Mouse (Mus musculus) kidney, postnatal 0 days (tissue): ENCODE results near the gene Pdzrn3. TPM values are rescaled to one million over a fixed set of nuclear protein-coding genes. Genes with fewer than 3 reads are reported as not detected.

Source experiments
- ATAC-seq: fragments of 200-750 bp; cut with Nextera tagmentation; replicated peaks from 2 replicates; pipeline ENCODE4 v1.8.0; 2017; ENCODE audit warnings: low read depth, moderate number of reproducible peaks, moderate TSS enrichment, moderate library complexity; ENCODE audit not compliant: low FRiP score
- DNase-seq: peaks from one replicate; pipeline ENCODE4 v3.0.0-alpha.2; 2016; ENCODE audit warnings: low spot score
- H3K27ac ChIP-seq: fragments of 300-500 bp; sonication (generic); 2 replicates; pipeline ENCODE4 v1.5.1; 2014; ENCODE audit warnings: mild to moderate bottlenecking
- H3K27me3 ChIP-seq: fragments of 300-500 bp; sonication (generic); 2 replicates; pipeline ENCODE4 v1.6.1; 2014; ENCODE audit warnings: low read length, mixed read lengths; ENCODE audit not compliant: insufficient read depth
- H3K36me3 ChIP-seq: fragments of 300-500 bp; sonication (generic); 2 replicates; pipeline ENCODE4 v1.6.1; 2014; ENCODE audit warnings: low read length, mixed read lengths; ENCODE audit not compliant: insufficient read depth
- H3K4me1 ChIP-seq: fragments of 300-500 bp; sonication (generic); replicated peaks from 2 replicates; pipeline ENCODE4 v1.6.1; 2014; ENCODE audit warnings: antibody characterized with exemption, low read length, mixed read lengths; ENCODE audit not compliant: insufficient read depth
- H3K4me2 ChIP-seq: fragments of 300-500 bp; sonication (generic); 2 replicates; pipeline ENCODE4 v1.6.1; 2014; ENCODE audit warnings: mild to moderate bottlenecking, low read length, moderate library complexity, mixed read lengths
- H3K4me3 ChIP-seq: fragments of 300-500 bp; sonication (generic); replicated peaks from 2 replicates; pipeline ENCODE4 v1.5.1; 2014; ENCODE audit warnings: low read depth, low read length
- H3K9ac ChIP-seq: fragments of 300-500 bp; sonication (generic); 2 replicates; pipeline ENCODE4 v1.6.1; 2014; ENCODE audit warnings: low read depth, low read length
- H3K9me3 ChIP-seq: fragments of 300-500 bp; sonication (generic); replicated peaks from 2 replicates; pipeline ENCODE4 v1.6.1; 2016; ENCODE audit warnings: low read length, inconsistent platforms, mixed read lengths
- CTCF ChIP-seq: IDR thresholded peaks from 2 replicates; pipeline ENCODE4 v1.5.1; 2016; ENCODE audit warnings: antibody characterized with exemption, low read depth, mild to moderate bottlenecking, moderate library complexity
- WGBS: fragments of 180-500 bp; shearing (Covaris S2); extraction: QIAGEN DNeasy Blood & Tissue Kit; methylation state at CpG from one replicate; pipeline ENCODE4 v1.1.7; 2014; 5-methylcytosine and 5-hydroxymethylcytosine counted together
- polyA plus RNA-seq: library from polyadenylated mRNA; unstranded; fragments of >200 nt; fragmentation: Nextera tagmentation; extraction: Ambion mirVana; gene quantifications from 2 replicates; pipeline ENCODE4 v1.2.1, GENCODE M21; 2015

Pdzrn3 gene
- polyA plus RNA-seq, 1 experiment from 2014 or later: 7.0 TPM

GRCm38 (mm10) chr6:101293036-101293572 lies 84.6 kb downstream of the Pdzrn3 start:
- Histone ChIP-seq H3K27ac (no peak overlapping the region), H3K9ac (no peak overlapping the region), H3K4me1 (no peaks in the 10 kb centered on the region; the same call in 1 of the 2 replicates), H3K36me3 (no peaks in the 10 kb centered on the region), H3K4me3 (no peak overlapping the region), H3K9me3 (no peaks in the 10 kb centered on the region), H3K27me3 (no peaks in the 10 kb centered on the region), H3K4me2 (no peak overlapping the region)
- no peak for TF ChIP-seq CTCF
- DNase-seq (no peak), ATAC-seq (no peak; the same call in 1 of the 2 replicates)
- 39% methylated on average over 12 of the region's 12 CpGs for WGBS

- no peaks in the 10 kb centered on the region for H3K27me3 ChIP-seq
- WGBS: 88% methylated on average over 2 of the region's 2 CpGs
- no peak for DNase-seq
- no peak overlapping the region for H3K27ac ChIP-seq
- ATAC-seq: no peak
- H3K9ac ChIP-seq: no peak overlapping the region
- no peak for TF ChIP-seq CTCF
- no peaks in the 10 kb centered on the region for H3K9me3 ChIP-seq
- H3K4me3 ChIP-seq: no peak overlapping the region
- H3K4me1 ChIP-seq: no peaks in the 10 kb centered on the region; the same call in 1 of the 2 replicates
- no peaks in the 10 kb centered on the region for H3K36me3 ChIP-seq
- H3K4me2 ChIP-seq: no peak overlapping the region
Measured at GRCm38 (mm10) chr6:101291944-101292343, 85.8 kb downstream of the Pdzrn3 start.

GRCm38 (mm10) chr6:101290160-101290559 lies 87.5 kb downstream of the Pdzrn3 start:
- H3K9me3 ChIP-seq: no peaks in the 10 kb centered on the region

GRCm38 (mm10) chr6:101289428-101289827 lies 88.3 kb downstream of the Pdzrn3 start:
- no peak overlapping the region for H3K9ac ChIP-seq
- H3K4me2 ChIP-seq: no peak overlapping the region
- DNase-seq (no peak), ATAC-seq (no peak)
- no peak overlapping the region for H3K27ac ChIP-seq
- no peak overlapping the region for H3K4me3 ChIP-seq
- H3K27me3 ChIP-seq: no peaks in the 10 kb centered on the region
- H3K9me3 ChIP-seq: no peaks in the 10 kb centered on the region
- no peak for TF ChIP-seq CTCF
- no peaks in the 10 kb centered on the region for H3K36me3 ChIP-seq
- 70% methylated on average over 4 of the region's 4 CpGs for WGBS
- H3K4me1 ChIP-seq: no peaks in the 10 kb centered on the region; the same call in 1 of the 2 replicates

More at GRCm38 (mm10) chr6:101290160-101290559, 87.5 kb downstream of the Pdzrn3 start:
- no peaks in the 10 kb centered on the region for H3K36me3 ChIP-seq
- H3K4me3 ChIP-seq: no peak overlapping the region
- no peak overlapping the region for H3K27ac ChIP-seq
- no peaks in the 10 kb centered on the region; the same call in 1 of the 2 replicates for H3K4me1 ChIP-seq
- DNase-seq (no peak), ATAC-seq (no peak)
- no peak for TF ChIP-seq CTCF
- 32% methylated on average over 2 of the region's 2 CpGs for WGBS
- H3K27me3 ChIP-seq: no peaks in the 10 kb centered on the region
- H3K9ac ChIP-seq: no peak overlapping the region
- H3K4me2 ChIP-seq: no peak overlapping the region

GRCm38 (mm10) chr6:101287566-101288173 lies 90.0 kb downstream of the Pdzrn3 start:
- Histone ChIP-seq H3K9me3 (no peaks in the 10 kb centered on the region), H3K9ac (no peak overlapping the region), H3K4me1 (no peaks in the 10 kb centered on the region; the same call in 1 of the 2 replicates), H3K27me3 (no peaks in the 10 kb centered on the region), H3K4me2 (no peak overlapping the region), H3K4me3 (no peak overlapping the region), H3K27ac (no peak overlapping the region), H3K36me3 (no peaks in the 10 kb centered on the region)
- TF ChIP-seq CTCF: no peak
- WGBS: 55% methylated on average over 5 of the region's 5 CpGs
- DNase-seq (no peak), ATAC-seq (no peak)

GRCm38 (mm10) chr6:101287077-101287476 lies 90.6 kb downstream of the Pdzrn3 start:
- Histone ChIP-seq H3K27me3 (no peaks in the 10 kb centered on the region), H3K36me3 (no peaks in the 10 kb centered on the region), H3K9ac (no peak overlapping the region), H3K4me2 (no peak overlapping the region), H3K9me3 (no peaks in the 10 kb centered on the region), H3K27ac (no peak overlapping the region), H3K4me1 (no peaks in the 10 kb centered on the region; the same call in 1 of the 2 replicates), H3K4me3 (no peak overlapping the region)
- TF ChIP-seq CTCF: no peak
- ATAC-seq: no peak
- no peak for DNase-seq
- WGBS: 92% methylated on average over 2 of the region's 2 CpGs
